Mouse (Mus musculus): Measurements from ENCODE around the gene Wdr45. TPM values are rescaled to one million over a fixed set of nuclear protein-coding genes. Genes with fewer than 3 reads are reported as not detected.
A peak's percentile ranks its signal among the peaks of the same experiment; 100 is the strongest.

Wdr45 gene
- polyA plus RNA-seq, 1 experiment from 2014 or later = 21.6 TPM

- Histone ChIP-seq H3K27me3 (replicated peaks) (no peaks in the 10 kb centered on the region), H3K4me1 (replicated peaks) (peaks cover 6% of the 10 kb centered on the region), H3K36me3 (peaks cover 22% of the 10 kb centered on the region), H3K9ac (peak overlapping the region; percentile 73), H3K4me2 (peak overlapping the region; percentile 76), H3K4me3 (peak overlapping the region; percentile 73), H3K9me3 (replicated peaks) (no peaks in the 10 kb centered on the region), H3K27ac (ENCODE audit: poor library complexity, severe bottlenecking) (peak overlapping the region; percentile 27; the same call in 1 of the 2 replicates)
- WGBS = 9% methylated on average over 11 of the region's 11 CpGs
- ATAC-seq (ENCODE audit: insufficient number of reproducible peaks, low FRiP score) = no peak
Measured at GRCm38 (mm10) chrX:7722282-7722611, 8.1 kb downstream of the Wdr45 start.

DNA sequence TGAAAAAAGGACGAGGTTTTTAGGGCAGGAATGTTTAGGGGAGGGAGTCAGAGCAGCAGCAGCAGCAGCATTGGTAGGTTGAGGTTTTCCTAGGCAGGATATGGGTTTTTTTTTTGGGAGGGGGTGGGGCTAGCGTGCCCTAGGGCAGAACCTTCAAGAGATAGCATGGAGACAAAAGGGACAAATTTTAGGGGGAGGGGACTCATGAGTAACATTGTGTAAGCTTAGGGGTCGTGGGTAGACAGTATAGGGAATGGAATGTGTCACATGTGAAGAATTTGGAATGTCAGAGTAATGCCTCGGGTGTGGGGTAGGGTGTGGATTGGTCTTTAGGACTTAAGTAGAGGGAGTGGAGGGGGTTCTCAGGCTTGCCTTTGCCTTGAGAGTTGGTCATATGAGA is 8.6 kb downstream of the Wdr45 start:
- no peaks in the 10 kb centered on the region for H3K27me3 ChIP-seq (replicated peaks)
- peak overlapping the region; percentile 73 for H3K9ac ChIP-seq
- ATAC-seq (ENCODE audit: insufficient number of reproducible peaks, low FRiP score) = no peak
- peak overlapping the region; percentile 27; the same call in 1 of the 2 replicates for H3K27ac ChIP-seq (ENCODE audit: poor library complexity, severe bottlenecking)
- peak overlapping the region; percentile 73 for H3K4me3 ChIP-seq
- H3K9me3 ChIP-seq (replicated peaks) = no peaks in the 10 kb centered on the region
- WGBS = 17% methylated on average over 4 of the region's 4 CpGs
- H3K36me3 ChIP-seq = peaks cover 22% of the 10 kb centered on the region
- peak overlapping the region; percentile 76 for H3K4me2 ChIP-seq
- peaks cover 8% of the 10 kb centered on the region for H3K4me1 ChIP-seq (replicated peaks)

DNA sequence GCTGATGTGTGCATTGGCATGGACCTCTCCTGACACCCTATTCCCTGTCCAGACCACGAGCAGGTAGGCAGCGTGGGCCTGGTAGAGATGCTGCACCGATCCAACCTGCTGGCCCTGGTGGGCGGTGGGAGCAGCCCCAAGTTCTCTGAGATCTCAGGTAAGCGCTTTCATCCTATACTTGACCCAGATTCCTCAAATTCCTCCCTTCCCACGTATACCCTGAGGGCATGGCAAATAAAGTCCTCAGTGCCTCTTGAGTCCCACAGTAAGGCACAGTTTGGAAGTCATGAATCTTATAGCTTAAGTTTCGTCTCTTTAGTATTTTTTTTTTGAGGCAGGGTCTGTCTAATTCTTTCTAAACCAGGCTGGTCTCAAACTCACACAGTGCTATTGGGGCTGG is 10.0 kb downstream of the Wdr45 start:
- no peak overlapping the region for H3K9ac ChIP-seq
- peaks cover 22% of the 10 kb centered on the region for H3K36me3 ChIP-seq
- H3K27me3 ChIP-seq (replicated peaks) = no peaks in the 10 kb centered on the region
- peaks cover 11% of the 10 kb centered on the region for H3K4me1 ChIP-seq (replicated peaks)
- ATAC-seq (ENCODE audit: insufficient number of reproducible peaks, low FRiP score) = no peak
- H3K27ac ChIP-seq (ENCODE audit: poor library complexity, severe bottlenecking) = no peak overlapping the region
- no peak overlapping the region for H3K4me3 ChIP-seq
- 76% methylated on average over 7 of the region's 7 CpGs for WGBS
- no peak overlapping the region for H3K4me2 ChIP-seq
- no peaks in the 10 kb centered on the region for H3K9me3 ChIP-seq (replicated peaks)

GRCm38 (mm10) chrX:7725841-7726240 is 11.7 kb downstream of the Wdr45 start:
- 80% methylated on average over 12 of the region's 12 CpGs for WGBS
- Histone ChIP-seq H3K9me3 (replicated peaks) (no peaks in the 10 kb centered on the region), H3K36me3 (peaks cover 22% of the 10 kb centered on the region), H3K4me2 (no peak overlapping the region), H3K27me3 (replicated peaks) (no peaks in the 10 kb centered on the region), H3K4me1 (replicated peaks) (peaks cover 11% of the 10 kb centered on the region), H3K4me3 (no peak overlapping the region), H3K27ac (ENCODE audit: poor library complexity, severe bottlenecking) (no peak overlapping the region), H3K9ac (no peak overlapping the region)
- no peak for ATAC-seq (ENCODE audit: insufficient number of reproducible peaks, low FRiP score)

DNA sequence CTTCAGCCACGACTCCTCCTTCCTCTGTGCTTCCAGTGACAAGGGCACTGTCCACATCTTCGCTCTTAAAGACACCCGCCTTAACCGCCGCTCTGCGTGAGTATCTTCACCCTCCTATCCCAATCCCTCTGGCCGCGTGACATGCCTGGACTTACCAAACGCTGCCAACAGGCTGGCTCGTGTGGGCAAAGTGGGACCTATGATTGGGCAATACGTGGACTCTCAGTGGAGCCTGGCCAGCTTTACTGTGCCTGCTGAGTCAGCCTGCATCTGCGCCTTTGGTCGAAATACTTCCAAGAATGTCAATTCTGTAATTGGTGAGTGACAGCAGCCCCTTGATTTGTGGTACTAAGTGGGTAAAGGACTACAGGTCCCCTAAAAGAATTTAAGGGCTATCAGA is 13.0 kb downstream of the Wdr45 start:
- peaks cover 22% of the 10 kb centered on the region for H3K36me3 ChIP-seq
- no peak overlapping the region for H3K27ac ChIP-seq (ENCODE audit: poor library complexity, severe bottlenecking)
- no peaks in the 10 kb centered on the region for H3K9me3 ChIP-seq (replicated peaks)
- H3K27me3 ChIP-seq (replicated peaks) = no peaks in the 10 kb centered on the region
- 81% methylated on average over 13 of the region's 13 CpGs for WGBS
- H3K9ac ChIP-seq = no peak overlapping the region
- H3K4me2 ChIP-seq = no peak overlapping the region
- H3K4me3 ChIP-seq = no peak overlapping the region
- H3K4me1 ChIP-seq (replicated peaks) = peaks cover 11% of the 10 kb centered on the region
- ATAC-seq (ENCODE audit: insufficient number of reproducible peaks, low FRiP score) = no peak

DNA sequence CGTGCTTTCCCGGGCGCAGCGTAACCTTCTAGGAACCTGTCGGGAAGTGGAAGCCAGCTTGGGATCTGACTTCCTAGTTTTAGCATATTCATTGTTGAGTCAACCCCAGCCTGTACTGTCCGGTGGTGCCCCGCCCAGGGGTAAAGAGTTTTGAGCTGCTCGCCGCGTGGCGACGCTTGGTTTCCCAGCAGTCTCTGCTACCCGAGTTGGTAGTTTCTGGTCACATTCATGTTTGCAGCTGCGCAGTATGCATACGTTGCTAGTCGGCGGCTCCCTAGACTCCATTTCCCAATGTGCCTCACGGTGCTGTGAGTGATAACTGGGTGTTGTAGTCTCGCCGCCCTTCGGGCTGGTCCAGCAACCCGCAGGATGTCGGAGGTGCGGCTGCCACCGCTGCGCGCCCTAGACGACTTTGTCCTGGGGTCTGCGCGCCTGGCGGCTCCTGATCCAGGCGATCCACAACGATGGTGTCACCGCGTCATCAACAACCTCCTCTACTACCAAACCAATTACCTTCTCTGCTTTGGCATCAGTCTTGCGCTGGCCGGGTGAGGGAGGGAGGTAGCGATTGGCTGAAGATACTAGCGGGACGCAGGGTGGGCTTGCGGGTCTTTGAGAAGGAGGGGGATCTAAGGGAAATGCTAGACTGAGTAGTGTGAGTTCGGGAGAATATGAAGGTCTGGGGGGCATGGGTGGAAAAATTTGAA is 14.2 kb downstream of the Wdr45 start, which contains the start of gene Praf2:
Gene Praf2, plus strand, starts transcription at position 225 of the 707 bp plus-strand sequence.
- peak; percentile 92 for ATAC-seq (ENCODE audit: insufficient number of reproducible peaks, low FRiP score)
- Histone ChIP-seq H3K4me1 (replicated peaks) (0 out of 2 replicates have a peak, but pooled peaks cover 6% of the 10 kb centered on the region), H3K27me3 (replicated peaks) (no peaks in the 10 kb centered on the region), H3K9ac (peak within 1 kb of the TSS; percentile 62), H3K4me2 (peak within 1 kb of the TSS; percentile 66), H3K36me3 (peaks cover 22% of the 10 kb centered on the region), H3K9me3 (replicated peaks) (no peaks in the 10 kb centered on the region), H3K4me3 (peak within 1 kb of the TSS; percentile 57), H3K27ac (ENCODE audit: poor library complexity, severe bottlenecking) (peak within 1 kb of the TSS; percentile 30)
- 12% methylated on average over 42 of the region's 42 CpGs for WGBS

DNA sequence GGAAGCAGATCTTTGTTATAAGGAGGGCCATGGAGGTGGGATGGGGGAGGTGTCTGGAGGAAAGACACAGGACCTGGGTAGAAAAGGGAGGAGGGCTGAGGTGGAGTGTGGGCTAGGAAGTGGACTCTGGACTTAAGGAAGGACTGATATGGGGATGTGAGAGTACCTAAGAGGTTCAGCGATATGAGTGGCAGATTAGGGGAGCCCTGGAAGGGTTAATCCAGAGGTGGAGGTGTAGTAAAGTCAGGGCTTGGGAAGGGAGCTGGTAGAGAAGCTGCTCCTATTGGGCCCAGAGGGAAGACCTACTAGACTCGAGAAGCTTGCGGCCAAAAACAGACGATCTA is 14.8 kb downstream of the Wdr45 start:
- Histone ChIP-seq H3K4me1 (replicated peaks) (0 out of 2 replicates have a peak, but pooled peaks cover 6% of the 10 kb centered on the region), H3K27me3 (replicated peaks) (no peaks in the 10 kb centered on the region), H3K4me3 (peak overlapping the region; percentile 57), H3K9ac (peak overlapping the region; percentile 62), H3K27ac (ENCODE audit: poor library complexity, severe bottlenecking) (no peak overlapping the region), H3K9me3 (replicated peaks) (no peaks in the 10 kb centered on the region), H3K4me2 (peak overlapping the region; percentile 66), H3K36me3 (peaks cover 22% of the 10 kb centered on the region)
- WGBS = 36% methylated on average over 4 of the region's 4 CpGs
- no peak for ATAC-seq (ENCODE audit: insufficient number of reproducible peaks, low FRiP score)

GRCm38 (mm10) chrX:7733571-7734156 is 19.5 kb downstream of the Wdr45 start:
- peak overlapping the region; percentile 46 for H3K4me2 ChIP-seq

DNA sequence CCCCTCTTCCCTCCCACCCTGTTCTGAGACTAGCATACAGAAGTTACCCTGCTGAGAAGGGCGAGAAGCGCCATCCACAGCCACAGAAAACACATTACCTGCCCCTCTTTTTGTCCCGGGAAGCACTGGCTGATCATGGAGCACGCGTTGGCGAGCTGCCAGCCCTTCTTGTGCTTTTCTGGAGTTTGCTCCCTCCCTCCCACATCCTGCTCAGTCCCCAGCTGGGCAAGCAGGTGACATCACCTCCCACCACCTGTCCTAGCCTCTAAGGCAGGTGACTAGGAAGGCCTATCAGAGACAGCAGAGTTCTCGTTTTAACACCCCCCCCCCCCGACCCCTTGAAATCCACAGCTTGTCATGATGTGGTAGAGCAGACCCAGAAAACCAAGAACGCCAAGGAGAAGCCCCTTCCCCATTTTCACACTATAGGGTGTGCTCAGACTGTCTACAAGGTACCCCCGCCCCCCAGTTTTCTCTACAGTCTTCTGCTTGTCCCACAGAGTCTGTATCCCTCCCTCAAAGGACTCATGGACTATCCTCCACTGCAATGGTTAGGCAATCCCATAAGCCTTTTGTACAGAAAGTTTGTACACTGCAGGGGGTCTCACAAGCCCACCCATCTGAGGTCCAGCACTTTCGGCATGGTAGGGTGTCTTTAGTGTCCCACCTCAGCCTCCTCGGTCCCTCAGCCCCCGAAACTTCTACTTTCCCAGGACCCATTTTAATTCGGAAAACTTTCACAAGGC is 25.4 kb downstream of the Wdr45 start:
- Histone ChIP-seq H3K9ac (no peak overlapping the region), H3K27ac (ENCODE audit: poor library complexity, severe bottlenecking) (no peak overlapping the region), H3K4me3 (no peak overlapping the region), H3K9me3 (replicated peaks) (no peaks in the 10 kb centered on the region), H3K4me1 (replicated peaks) (peaks cover 9% of the 10 kb centered on the region; the same call in 1 of the 2 replicates), H3K36me3 (peaks cover 8% of the 10 kb centered on the region; the same call in 1 of the 2 replicates), H3K4me2 (no peak overlapping the region), H3K27me3 (replicated peaks) (no peaks in the 10 kb centered on the region)
- WGBS = 68% methylated on average over 14 of the region's 14 CpGs
- ATAC-seq (ENCODE audit: insufficient number of reproducible peaks, low FRiP score) = no peak

More at GRCm38 (mm10) chrX:7733571-7734156, 19.5 kb downstream of the Wdr45 start:
- Histone ChIP-seq H3K4me1 (replicated peaks) (no peaks in the 10 kb centered on the region), H3K4me3 (no peak overlapping the region), H3K9ac (0 out of 2 replicates have a peak overlapping the region, but pooled peaks have one; percentile 7), H3K27me3 (replicated peaks) (no peaks in the 10 kb centered on the region), H3K27ac (ENCODE audit: poor library complexity, severe bottlenecking) (no peak overlapping the region), H3K9me3 (replicated peaks) (no peaks in the 10 kb centered on the region), H3K36me3 (peaks cover 8% of the 10 kb centered on the region; the same call in 1 of the 2 replicates)
- 23% methylated on average over 26 of the region's 26 CpGs for WGBS
- ATAC-seq (ENCODE audit: insufficient number of reproducible peaks, low FRiP score) = peak; percentile 16; the same call in 1 of the 2 replicates

DNA sequence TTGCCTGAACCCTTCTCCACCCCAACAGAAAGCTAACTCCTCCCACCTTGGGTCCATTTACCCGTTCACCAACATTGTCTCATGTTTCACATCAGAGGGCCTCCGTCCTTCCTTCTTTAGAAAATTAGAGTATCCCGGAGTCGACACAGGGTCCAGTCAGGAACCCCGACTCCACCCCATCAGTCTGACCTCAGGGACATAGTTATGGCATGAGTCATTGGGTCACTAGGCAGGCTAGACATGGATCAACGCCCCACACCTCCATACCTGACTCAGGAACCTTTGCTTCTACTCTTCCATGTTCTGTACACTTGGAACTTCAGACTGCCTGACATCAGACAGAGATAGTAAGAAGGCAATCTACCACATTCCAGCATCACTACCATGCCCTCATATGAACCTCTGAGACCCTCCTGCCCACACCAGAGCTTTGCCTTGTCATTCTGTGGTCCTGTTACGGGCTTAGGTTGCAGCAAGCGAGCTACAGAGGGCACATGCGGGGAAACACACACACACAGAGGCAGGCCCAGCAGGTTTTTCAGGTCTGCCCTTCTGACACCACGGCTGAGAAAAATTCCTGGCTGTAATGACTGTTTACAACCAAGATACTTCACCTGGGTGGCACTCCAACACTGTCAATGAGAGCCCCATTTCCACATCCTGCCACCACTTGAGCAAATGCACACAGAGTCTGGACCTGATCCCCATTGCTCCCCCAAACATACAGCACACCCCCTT is 26.1 kb downstream of the Wdr45 start:
- Histone ChIP-seq H3K9me3 (replicated peaks) (no peaks in the 10 kb centered on the region), H3K27ac (ENCODE audit: poor library complexity, severe bottlenecking) (no peak overlapping the region), H3K4me3 (no peak overlapping the region), H3K4me2 (no peak overlapping the region), H3K27me3 (replicated peaks) (no peaks in the 10 kb centered on the region), H3K9ac (no peak overlapping the region), H3K36me3 (peaks cover 8% of the 10 kb centered on the region; the same call in 1 of the 2 replicates), H3K4me1 (replicated peaks) (peaks cover 9% of the 10 kb centered on the region; the same call in 1 of the 2 replicates)
- no peak for ATAC-seq (ENCODE audit: insufficient number of reproducible peaks, low FRiP score)
- WGBS = 50% methylated on average over 10 of the region's 10 CpGs
